Mouse (Mus musculus) erythroid progenitor cell, adult 5-6 weeks (primary cell): Measurements from ENCODE around the gene AC131692.1. TPM values are rescaled to one million over a fixed set of nuclear protein-coding genes. Genes with fewer than 3 reads are reported as not detected.

Experiments used
- ATAC-seq: replicated peaks from 2 replicates; pipeline ENCODE4 v1.8.0; 2016; ENCODE audit warnings: moderate number of reproducible peaks, mild to moderate bottlenecking, moderate TSS enrichment, inconsistent platforms; ENCODE audit not compliant: poor library complexity, low FRiP score, severe bottlenecking
- total RNA-seq, 2 experiments: library from RNA; stranded (forward) in 1 of 2; stranded (reverse) in 1 of 2; fragments of 150-400 nt in 1 of 2; fragments of 186-747, 209-891 nt in 1 of 2; gene quantifications; 2 replicates each; pipeline versions ENCODE4 v1.2.3 to v1.2.4; 2015 to 2017; ENCODE audit warnings: low replicate concordance in 2 of 2

Gene AC131692.1
- total RNA-seq, 2 experiments from 2014 or later, result 21.4 to 29.4 TPM

DNA sequence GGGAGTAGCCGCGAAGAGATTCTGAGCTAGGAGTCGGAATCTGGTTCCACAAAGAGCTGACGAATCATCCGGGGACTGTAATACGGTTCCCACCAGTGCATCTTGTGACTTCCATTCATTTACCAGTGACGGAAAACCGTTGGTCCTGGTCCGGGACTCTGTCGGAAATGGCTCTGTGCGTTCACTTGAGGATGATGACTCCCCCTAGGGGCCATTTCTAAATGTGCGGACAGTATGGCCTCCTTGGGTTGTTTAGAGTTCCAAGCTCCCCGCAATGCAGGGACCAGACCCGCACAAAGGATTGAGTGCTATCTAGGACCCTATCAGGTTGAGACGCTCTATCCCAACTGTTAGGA is 47.2 kb downstream of the AC131692.1 start, which contains the start of gene Arl2:
TSS of gene Arl2 (minus strand) at position 155 of the 356 bp plus-strand sequence.
- ATAC-seq, result peak; percentile 80

DNA sequence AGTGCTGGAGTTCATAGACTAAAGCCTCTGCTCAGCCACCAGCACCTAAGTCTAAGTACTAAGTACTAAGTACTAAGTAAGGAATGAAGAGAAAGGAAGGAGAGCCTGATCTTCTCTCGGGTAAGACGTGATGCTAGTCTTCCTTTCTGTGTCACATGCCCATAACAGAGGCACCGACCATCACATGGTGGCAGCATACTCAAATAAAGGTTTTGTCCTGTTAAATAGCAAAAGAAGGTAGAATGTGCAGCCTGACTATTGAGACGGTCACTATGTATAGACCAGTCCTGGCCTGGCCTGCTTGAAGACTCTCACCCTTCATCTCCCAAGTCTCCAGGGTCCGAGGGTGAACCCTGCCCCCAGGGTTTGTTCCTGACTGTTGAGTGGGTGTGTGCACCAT is 50.6 kb downstream of the AC131692.1 start:
- ATAC-seq, result no peak

Other genes starting within 250 kb of the AC131692.1 start
Only the 30 nearest of the 31 such genes appear.
- gene Frmd8, start 219.1 kb upstream of the AC131692.1 start, total RNA-seq (2015; ENCODE audit: low replicate concordance), result 3.6 and 9.2 TPM in 2 replicates
- 4.2 and 6.0 TPM in 2 replicates for gene Frmd8, start 219.1 kb upstream of the AC131692.1 start, total RNA-seq (2017; ENCODE audit: low replicate concordance)
- gene Slc25a45, start 216.6 kb upstream of the AC131692.1 start, total RNA-seq (2015; ENCODE audit: low replicate concordance), result 2.9 and 8.8 TPM in 2 replicates
- 7.2 and 7.8 TPM in 2 replicates for gene Slc25a45, start 216.6 kb upstream of the AC131692.1 start, total RNA-seq (2017; ENCODE audit: low replicate concordance)
- 3.8 and 4.7 TPM in 2 replicates for gene Tigd3, start 200.3 kb upstream of the AC131692.1 start, total RNA-seq (2015; ENCODE audit: low replicate concordance)
- gene Tigd3, start 200.3 kb upstream of the AC131692.1 start, total RNA-seq (2017; ENCODE audit: low replicate concordance), result 8.2 and 9.4 TPM in 2 replicates
- gene Dpf2, start 181.4 kb upstream of the AC131692.1 start, total RNA-seq (2015; ENCODE audit: low replicate concordance), result 25.9 and 71.7 TPM in 2 replicates
- 43.9 and 168 TPM in 2 replicates for gene Dpf2, start 181.4 kb upstream of the AC131692.1 start, total RNA-seq (2017; ENCODE audit: low replicate concordance)
- gene Cdc42ep2, start 169.6 kb upstream of the AC131692.1 start, total RNA-seq (2015; ENCODE audit: low replicate concordance), result 0.72 TPM in 1 of 2 replicates, not detected in the other
- gene Cdc42ep2, start 169.6 kb upstream of the AC131692.1 start, total RNA-seq (2017; ENCODE audit: low replicate concordance), result not detected in 2 replicates
- 64.9 and 72.5 TPM in 2 replicates for gene Pola2, start 130.2 kb upstream of the AC131692.1 start, total RNA-seq (2015; ENCODE audit: low replicate concordance)
- 55.1 and 71.9 TPM in 2 replicates for gene Pola2, start 130.2 kb upstream of the AC131692.1 start, total RNA-seq (2017; ENCODE audit: low replicate concordance)
- not detected in 2 replicates for gene Slc22a20, start 108.3 kb upstream of the AC131692.1 start, total RNA-seq (2015; ENCODE audit: low replicate concordance)
- not detected in 2 replicates for gene Slc22a20, start 108.3 kb upstream of the AC131692.1 start, total RNA-seq (2017; ENCODE audit: low replicate concordance)
- gene Capn1, start 78.5 kb upstream of the AC131692.1 start, total RNA-seq (2015; ENCODE audit: low replicate concordance), result 38.1 and 49.7 TPM in 2 replicates
- 63.8 and 64.3 TPM in 2 replicates for gene Capn1, start 78.5 kb upstream of the AC131692.1 start, total RNA-seq (2017; ENCODE audit: low replicate concordance)
- 29.3 and 45.8 TPM in 2 replicates for gene Syvn1, start 47.8 kb upstream of the AC131692.1 start, total RNA-seq (2015; ENCODE audit: low replicate concordance)
- 16.8 and 20.8 TPM in 2 replicates for gene Syvn1, start 47.8 kb upstream of the AC131692.1 start, total RNA-seq (2017; ENCODE audit: low replicate concordance)
- 27.2 and 31.4 TPM in 2 replicates for gene Mrpl49, start 36.6 kb upstream of the AC131692.1 start, total RNA-seq (2015; ENCODE audit: low replicate concordance)
- 13.0 and 40.8 TPM in 2 replicates for gene Mrpl49, start 36.6 kb upstream of the AC131692.1 start, total RNA-seq (2017; ENCODE audit: low replicate concordance)
- gene Fau, start 36.6 kb upstream of the AC131692.1 start, total RNA-seq (2015; ENCODE audit: low replicate concordance), result 666 and 864 TPM in 2 replicates
- gene Fau, start 36.6 kb upstream of the AC131692.1 start, total RNA-seq (2017; ENCODE audit: low replicate concordance), result 450 and 703 TPM in 2 replicates
- gene Znhit2, start 33.2 kb upstream of the AC131692.1 start, total RNA-seq (2015; ENCODE audit: low replicate concordance), result 5.9 and 7.2 TPM in 2 replicates
- gene Znhit2, start 33.2 kb upstream of the AC131692.1 start, total RNA-seq (2017; ENCODE audit: low replicate concordance), result 3.0 and 5.7 TPM in 2 replicates
- gene Tm7sf2, start 26.0 kb upstream of the AC131692.1 start, total RNA-seq (2015; ENCODE audit: low replicate concordance), result 14.1 TPM in 1 of 2 replicates, not detected in the other
- 1.9 TPM in 1 of 2 replicates, not detected in the other for gene Tm7sf2, start 26.0 kb upstream of the AC131692.1 start, total RNA-seq (2017; ENCODE audit: low replicate concordance)
- 17.3 and 30.2 TPM in 2 replicates for gene Vps51, start 17.2 kb upstream of the AC131692.1 start, total RNA-seq (2015; ENCODE audit: low replicate concordance)
- 10.5 and 10.9 TPM in 2 replicates for gene Vps51, start 17.2 kb upstream of the AC131692.1 start, total RNA-seq (2017; ENCODE audit: low replicate concordance)
- gene Tmem262, start 14.4 kb upstream of the AC131692.1 start, total RNA-seq (2015; ENCODE audit: low replicate concordance), result not detected in 2 replicates
- gene Tmem262, start 14.4 kb upstream of the AC131692.1 start, total RNA-seq (2017; ENCODE audit: low replicate concordance), result not detected in 2 replicates
- gene Gm28374, start 12.2 kb upstream of the AC131692.1 start, total RNA-seq (2015; ENCODE audit: low replicate concordance), result not detected in 2 replicates
- not detected in 2 replicates for gene Gm28374, start 12.2 kb upstream of the AC131692.1 start, total RNA-seq (2017; ENCODE audit: low replicate concordance)
- gene Zfpl1, start 9.5 kb upstream of the AC131692.1 start, total RNA-seq (2015; ENCODE audit: low replicate concordance), result 6.3 and 6.5 TPM in 2 replicates
- gene Zfpl1, start 9.5 kb upstream of the AC131692.1 start, total RNA-seq (2017; ENCODE audit: low replicate concordance), result 20.0 and 23.5 TPM in 2 replicates
- gene Cdca5, start 9.4 kb upstream of the AC131692.1 start, total RNA-seq (2015; ENCODE audit: low replicate concordance), result 70.3 and 72.1 TPM in 2 replicates
- 56.7 and 64.8 TPM in 2 replicates for gene Cdca5, start 9.4 kb upstream of the AC131692.1 start, total RNA-seq (2017; ENCODE audit: low replicate concordance)
- gene Naaladl1, start 11.4 kb downstream of the AC131692.1 start, total RNA-seq (2015; ENCODE audit: low replicate concordance), result 14.7 and 15.9 TPM in 2 replicates
- gene Naaladl1, start 11.4 kb downstream of the AC131692.1 start, total RNA-seq (2017; ENCODE audit: low replicate concordance), result 6.4 and 9.8 TPM in 2 replicates
- gene Sac3d1, start 24.2 kb downstream of the AC131692.1 start, total RNA-seq (2015; ENCODE audit: low replicate concordance), result 2.5 and 5.9 TPM in 2 replicates
- 4.4 and 4.6 TPM in 2 replicates for gene Sac3d1, start 24.2 kb downstream of the AC131692.1 start, total RNA-seq (2017; ENCODE audit: low replicate concordance)
- gene Snx15, start 33.9 kb downstream of the AC131692.1 start, total RNA-seq (2015; ENCODE audit: low replicate concordance), result 52.8 and 61.6 TPM in 2 replicates
- 23.8 and 39.4 TPM in 2 replicates for gene Snx15, start 33.9 kb downstream of the AC131692.1 start, total RNA-seq (2017; ENCODE audit: low replicate concordance)
- 2.5 and 7.1 TPM in 2 replicates for gene Batf2, start 46.6 kb downstream of the AC131692.1 start, total RNA-seq (2015; ENCODE audit: low replicate concordance)
- gene Batf2, start 46.6 kb downstream of the AC131692.1 start, total RNA-seq (2017; ENCODE audit: low replicate concordance), result 1.7 TPM in 1 of 2 replicates, not detected in the other
- gene Arl2, start 47.1 kb downstream of the AC131692.1 start, total RNA-seq (2015; ENCODE audit: low replicate concordance), result 17.2 and 19.8 TPM in 2 replicates
- gene Arl2, start 47.1 kb downstream of the AC131692.1 start, total RNA-seq (2017; ENCODE audit: low replicate concordance), result 9.4 and 17.3 TPM in 2 replicates
- not detected in 2 replicates for gene Majin, start 90.0 kb downstream of the AC131692.1 start, total RNA-seq (2015; ENCODE audit: low replicate concordance)
- gene Majin, start 90.0 kb downstream of the AC131692.1 start, total RNA-seq (2017; ENCODE audit: low replicate concordance), result not detected in 2 replicates
- gene Gpha2, start 132.0 kb downstream of the AC131692.1 start, total RNA-seq (2015; ENCODE audit: low replicate concordance), result not detected in 2 replicates
- not detected in 2 replicates for gene Gpha2, start 132.0 kb downstream of the AC131692.1 start, total RNA-seq (2017; ENCODE audit: low replicate concordance)
- gene Ppp2r5b, start 141.5 kb downstream of the AC131692.1 start, total RNA-seq (2015; ENCODE audit: low replicate concordance), result 52.6 and 79.6 TPM in 2 replicates
- 117 and 224 TPM in 2 replicates for gene Ppp2r5b, start 141.5 kb downstream of the AC131692.1 start, total RNA-seq (2017; ENCODE audit: low replicate concordance)
- gene Atg2a, start 147.2 kb downstream of the AC131692.1 start, total RNA-seq (2015; ENCODE audit: low replicate concordance), result 13.8 and 18.0 TPM in 2 replicates
- gene Atg2a, start 147.2 kb downstream of the AC131692.1 start, total RNA-seq (2017; ENCODE audit: low replicate concordance), result 18.4 and 18.6 TPM in 2 replicates
- gene Ehd1, start 182.3 kb downstream of the AC131692.1 start, total RNA-seq (2015; ENCODE audit: low replicate concordance), result 20.1 and 23.4 TPM in 2 replicates
- gene Ehd1, start 182.3 kb downstream of the AC131692.1 start, total RNA-seq (2017; ENCODE audit: low replicate concordance), result 17.5 and 30.7 TPM in 2 replicates
- gene Cdc42bpg, start 212.0 kb downstream of the AC131692.1 start, total RNA-seq (2015; ENCODE audit: low replicate concordance), result 0.36 TPM in 1 of 2 replicates, not detected in the other
- gene Cdc42bpg, start 212.0 kb downstream of the AC131692.1 start, total RNA-seq (2017; ENCODE audit: low replicate concordance), result 1.4 and 1.5 TPM in 2 replicates
- gene Men1, start 240.6 kb downstream of the AC131692.1 start, total RNA-seq (2015; ENCODE audit: low replicate concordance), result 5.4 and 23.9 TPM in 2 replicates
- gene Men1, start 240.6 kb downstream of the AC131692.1 start, total RNA-seq (2017; ENCODE audit: low replicate concordance), result 10.0 and 17.1 TPM in 2 replicates